Mouse (Mus musculus) liver, adult 2 months (tissue): ENCODE measurements around the gene Mxra7. TPM values are rescaled to one million over a fixed set of nuclear protein-coding genes. Genes with fewer than 3 reads are reported as not detected.
A peak's percentile ranks its signal among the peaks of the same experiment; 100 is the strongest.

Source experiments
- DNase-seq: peaks from one replicate; pipeline ENCODE4 v3.0.0-alpha.2; 2011; ENCODE audit warnings: low read depth, low spot score; ENCODE audit errors: extremely low read depth
- H3K27ac ChIP-seq: fragments of 200-500 bp; replicated peaks from 2 replicates; pipeline ENCODE4 v1.5.1; 2012; ENCODE audit warnings: low read depth, mild to moderate bottlenecking, control low read depth, inconsistent platforms, low read length; ENCODE audit not compliant: insufficient read depth
- H3K27me3 ChIP-seq: fragments of 200-500 bp; 2 replicates; pipeline ENCODE4 v1.6.1; 2012; ENCODE audit warnings: mild to moderate bottlenecking, moderate library complexity, low read length, inconsistent platforms; ENCODE audit not compliant: control insufficient read depth, insufficient read depth
- H3K36me3 ChIP-seq: fragments of 200-500 bp; 2 replicates; pipeline ENCODE4 v1.6.1; 2012; ENCODE audit warnings: low read length, inconsistent platforms; ENCODE audit not compliant: control insufficient read depth, insufficient read depth
- H3K4me1 ChIP-seq: fragments of 200-500 bp; 2 replicates; pipeline ENCODE4 v1.6.1; 2011; ENCODE audit warnings: low read length; ENCODE audit not compliant: control insufficient read depth, insufficient read depth
- H3K4me3 ChIP-seq: fragments of 200-500 bp; 2 replicates; pipeline ENCODE4 v1.5.1; 2011; ENCODE audit warnings: low read depth, mild to moderate bottlenecking, control low read depth, low read length, moderate library complexity; ENCODE audit not compliant: insufficient read depth
- H3K79me2 ChIP-seq: fragments of 200-500 bp; 2 replicates; pipeline ENCODE4 v1.6.1; 2012; ENCODE audit warnings: inconsistent platforms, mild to moderate bottlenecking, low read length, moderate library complexity; ENCODE audit not compliant: control insufficient read depth, insufficient read depth
- H3K9ac ChIP-seq: fragments of 200-500 bp; 2 replicates; pipeline ENCODE4 v1.6.1; 2012; ENCODE audit warnings: low read depth, mild to moderate bottlenecking, control low read depth, inconsistent platforms, low read length
- CTCF ChIP-seq: fragments of 200-500 bp; IDR thresholded peaks from 2 replicates; pipeline ENCODE4 v1.5.1; 2011; ENCODE audit warnings: low read depth, low read length, control low read depth
- POLR2A ChIP-seq: fragments of 200-500 bp; IDR thresholded peaks from 2 replicates; pipeline ENCODE4 v1.6.1; 2011; ENCODE audit warnings: low read length, control low read depth; ENCODE audit not compliant: insufficient read depth; ENCODE audit errors: extremely low read depth
- WGBS: fragments of 180-500 bp; shearing (Covaris S2); methylation state at CpG from one replicate; pipeline ENCODE4 v1.1.7; 2018; 5-methylcytosine and 5-hydroxymethylcytosine counted together
- polyA plus RNA-seq: library from polyadenylated mRNA; depleted of rRNA; stranded (reverse); fragments of >200 nt; gene quantifications from 2 replicates; pipeline ENCODE4 v1.2.3, GENCODE M21; 2012
- total RNA-seq: library from RNA; depleted of rRNA; stranded (reverse); fragments of >200 nt; gene quantifications from 2 replicates; pipeline ENCODE4 v1.2.3, GENCODE M21; 2014

Mxra7 gene
- total and polyA plus RNA-seq, 2 experiments: 1.4 to 3.4 TPM

GRCm38 (mm10) chr11:116802709-116803108 is 25.1 kb downstream of the Mxra7 start:
- no peaks in the 10 kb centered on the region for H3K36me3 ChIP-seq
- 74% methylated on average over 5 of the region's 5 CpGs for WGBS

DNA sequence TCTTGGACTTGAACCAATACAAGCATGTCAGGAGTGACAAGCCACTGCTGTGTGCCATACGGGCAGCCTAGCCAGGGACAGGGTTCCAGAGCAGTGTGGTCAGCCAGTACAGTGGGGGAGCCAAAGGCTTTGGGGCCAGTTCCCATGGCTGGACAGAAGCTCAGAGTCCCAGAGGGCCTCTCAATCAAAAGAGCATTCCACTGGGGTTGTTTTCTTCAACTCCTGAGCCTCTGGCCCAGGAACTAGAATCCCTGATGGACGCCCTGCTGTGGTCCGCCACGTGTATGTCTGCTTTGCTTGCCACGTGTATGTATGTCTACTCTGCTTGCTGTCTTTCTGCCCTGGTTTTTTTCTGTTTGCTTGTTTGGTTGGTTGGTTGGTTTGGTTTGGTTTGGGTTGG is 26.7 kb downstream of the Mxra7 start:
- 74% methylated on average over 5 of the region's 5 CpGs for WGBS
- Histone ChIP-seq H3K27ac (no peak overlapping the region), H3K4me3 (no peak overlapping the region), H3K27me3 (no peaks in the 10 kb centered on the region), H3K9ac (no peak overlapping the region), H3K79me2 (no peaks in the 10 kb centered on the region), H3K36me3 (no peaks in the 10 kb centered on the region), H3K4me1 (no peaks in the 10 kb centered on the region)
- TF ChIP-seq POLR2A (no peak), CTCF (no peak)
- no peak for DNase-seq

More at GRCm38 (mm10) chr11:116802709-116803108, 25.1 kb downstream of the Mxra7 start:
- TF ChIP-seq CTCF (no peak), POLR2A (no peak)
- Histone ChIP-seq H3K27ac (no peak overlapping the region), H3K79me2 (no peaks in the 10 kb centered on the region), H3K9ac (no peak overlapping the region), H3K4me1 (no peaks in the 10 kb centered on the region), H3K27me3 (no peaks in the 10 kb centered on the region), H3K4me3 (no peak overlapping the region)
- DNase-seq: no peak

DNA sequence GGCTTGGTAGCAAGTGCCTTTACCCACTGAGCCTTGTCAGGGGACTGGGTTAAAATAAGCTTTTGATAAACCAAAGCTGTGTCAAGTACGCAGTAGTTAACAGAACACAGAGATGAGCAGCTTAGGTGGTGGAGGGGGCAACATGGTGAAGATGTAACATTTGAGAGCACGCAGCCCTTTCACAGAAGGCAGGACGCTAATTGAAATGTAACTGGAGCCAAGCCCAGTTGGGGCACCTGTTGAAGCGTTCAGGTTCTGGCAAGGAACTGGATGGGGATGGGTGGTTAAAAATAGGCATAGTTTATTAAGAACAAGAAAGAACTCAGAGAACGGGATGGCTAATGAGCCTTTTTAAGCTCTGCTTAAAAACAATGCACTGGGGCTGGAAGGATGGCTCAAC is 28.5 kb downstream of the Mxra7 start:
- no peak for DNase-seq
- Histone ChIP-seq H3K36me3 (no peaks in the 10 kb centered on the region), H3K79me2 (no peaks in the 10 kb centered on the region), H3K4me3 (no peak overlapping the region), H3K27ac (no peak overlapping the region), H3K9ac (no peak overlapping the region), H3K27me3 (no peaks in the 10 kb centered on the region), H3K4me1 (no peaks in the 10 kb centered on the region)
- 95% methylated on average over 5 of the region's 5 CpGs for WGBS
- TF ChIP-seq CTCF (no peak), POLR2A (no peak)

DNA sequence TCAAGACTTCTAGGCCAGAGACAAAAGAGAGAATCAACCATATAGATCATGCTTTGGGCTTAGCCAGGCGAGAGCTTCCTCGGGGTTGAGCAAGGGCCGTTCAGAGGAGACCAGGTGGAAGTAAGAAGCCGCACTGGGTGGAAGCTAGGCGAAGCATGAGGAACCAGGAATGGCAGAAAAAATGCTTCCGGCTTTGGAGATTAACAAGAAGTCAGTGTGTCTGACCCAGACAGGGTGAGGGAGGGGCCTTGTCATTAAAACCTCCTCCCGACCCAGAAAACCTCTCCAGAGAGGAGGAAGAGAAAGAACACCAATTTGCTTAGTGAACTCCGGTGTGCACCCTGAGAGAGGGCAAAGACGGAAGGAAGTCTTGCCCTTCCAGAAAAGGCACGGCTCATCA is 43.6 kb downstream of the Mxra7 start:
- H3K4me3 ChIP-seq: no peak overlapping the region
- no peaks in the 10 kb centered on the region for H3K79me2 ChIP-seq
- no peak overlapping the region for H3K27ac ChIP-seq
- TF ChIP-seq CTCF (no peak), POLR2A (no peak)
- H3K27me3 ChIP-seq: no peaks in the 10 kb centered on the region
- no peaks in the 10 kb centered on the region for H3K36me3 ChIP-seq
- DNase-seq: no peak
- WGBS: 92% methylated on average over 10 of the region's 10 CpGs
- no peak overlapping the region for H3K9ac ChIP-seq
- no peaks in the 10 kb centered on the region for H3K4me1 ChIP-seq

DNA sequence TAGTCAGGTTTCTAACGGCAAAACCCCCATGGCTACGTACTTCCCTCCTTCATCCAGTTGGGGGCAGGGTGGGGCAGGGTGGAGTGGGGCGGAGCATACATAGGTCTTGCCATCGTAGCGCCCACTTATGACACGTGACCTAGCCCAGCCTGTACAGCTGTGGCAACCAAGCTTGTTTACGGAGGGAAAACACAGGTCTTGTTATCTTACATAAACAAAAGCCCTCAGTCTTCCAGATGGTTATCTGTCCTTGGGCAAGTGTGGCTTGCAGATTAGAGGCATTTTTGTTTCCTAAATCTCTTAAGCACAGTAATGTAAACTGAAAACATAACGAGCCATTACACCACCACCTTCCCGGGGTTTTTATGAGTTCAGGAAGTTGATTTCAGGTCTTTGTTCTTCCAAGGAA is 45.1 kb downstream of the Mxra7 start:
- no peak overlapping the region for H3K27ac ChIP-seq
- WGBS: 35% methylated on average over 9 of the region's 9 CpGs
- DNase-seq: no peak
- no peak overlapping the region for H3K9ac ChIP-seq
- H3K27me3 ChIP-seq: no peaks in the 10 kb centered on the region
- H3K36me3 ChIP-seq: no peaks in the 10 kb centered on the region
- no peak overlapping the region for H3K4me3 ChIP-seq
- 0 out of 2 replicates have a peak, but pooled peaks have one; percentile 9 for TF ChIP-seq CTCF
- TF ChIP-seq POLR2A: no peak
- no peaks in the 10 kb centered on the region for H3K4me1 ChIP-seq
- no peaks in the 10 kb centered on the region for H3K79me2 ChIP-seq

DNA sequence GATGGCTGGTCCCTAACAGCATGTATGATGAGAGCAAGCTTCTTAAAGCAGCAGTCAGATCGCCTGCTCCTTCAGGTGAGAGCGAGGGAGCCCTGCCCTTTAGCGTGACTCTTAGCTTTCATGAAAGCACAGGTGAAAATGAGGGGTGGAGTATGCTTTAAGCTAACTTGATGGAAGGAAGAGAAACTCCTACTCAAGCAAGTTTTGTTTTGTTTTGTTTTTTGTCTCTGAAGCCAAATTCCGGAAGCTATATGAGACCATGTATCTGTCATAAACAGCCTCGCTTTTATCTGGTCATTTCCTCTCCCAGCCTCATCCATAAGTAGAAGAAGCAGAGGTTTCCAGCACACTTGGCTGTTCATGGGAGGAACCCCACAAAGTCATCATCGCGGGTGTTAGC is 52.4 kb downstream of the Mxra7 start, which contains the start of gene St6galnac1:
St6galnac1 (minus strand) TSS at position 101 of the 400 bp plus-strand sequence.
- TF ChIP-seq POLR2A: no peak
- no peak for TF ChIP-seq CTCF

More for the DNA sequence above, 52.4 kb downstream of the Mxra7 start, which contains the start of gene St6galnac1:
- H3K4me1 ChIP-seq: no peaks in the 10 kb centered on the region
- WGBS: 75% methylated on average over 7 of the region's 7 CpGs
- DNase-seq: no peak
- H3K79me2 ChIP-seq: no peaks in the 10 kb centered on the region
- no peaks in the 10 kb centered on the region for H3K36me3 ChIP-seq
- no peak within 1 kb of the TSS for H3K9ac ChIP-seq
- no peaks in the 10 kb centered on the region for H3K27me3 ChIP-seq
- no peak within 1 kb of the TSS for H3K4me3 ChIP-seq
- no peak within 1 kb of the TSS for H3K27ac ChIP-seq
